Mouse (Mus musculus) cortical plate, adult 2 months (tissue): ENCODE data around the gene Srpk2.

Experiments
- CTCF ChIP-seq: fragments of 200-500 bp; IDR thresholded peaks from 2 replicates; pipeline ENCODE4 v1.5.1; 2011; ENCODE audit warnings: mild to moderate bottlenecking, control low read depth, low read length; ENCODE audit not compliant: insufficient read depth; ENCODE audit errors: extremely low read depth
- POLR2A ChIP-seq: fragments of 200-500 bp; IDR thresholded peaks from 2 replicates; pipeline ENCODE4 v1.6.1; 2011; ENCODE audit warnings: mild to moderate bottlenecking, low read length, control low read depth; ENCODE audit not compliant: insufficient read depth; ENCODE audit errors: extremely low read depth

DNA sequence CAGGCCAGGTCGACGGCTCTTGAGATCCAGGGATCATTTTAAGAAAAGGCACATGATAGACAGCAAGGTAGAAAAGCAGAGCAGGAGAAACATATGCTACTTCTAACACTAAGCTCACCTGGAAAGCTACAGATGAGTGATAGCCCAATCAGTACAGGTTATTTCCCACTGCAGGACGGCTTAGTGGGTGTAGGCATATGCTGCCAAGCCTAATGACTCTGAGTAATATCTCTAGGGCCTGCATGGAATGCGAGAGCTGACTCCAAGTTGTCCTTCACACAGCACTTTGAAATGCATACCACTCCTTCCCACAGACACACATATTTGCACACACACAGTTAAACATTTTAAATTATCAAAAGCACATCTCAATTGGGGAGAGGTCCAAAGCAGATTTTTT lies 195.2 kb downstream of the Srpk2 start:
- no peak for TF ChIP-seq POLR2A
- TF ChIP-seq CTCF = no peak
